Mouse (Mus musculus) lung, embryonic 16.5 days (tissue): ENCODE data around the gene Gm49380. TPM values are rescaled to one million over a fixed set of nuclear protein-coding genes. Genes with fewer than 3 reads are reported as not detected.

Experiments
- ATAC-seq: fragments of 200-750 bp; cut with Nextera tagmentation; 2 replicates; pipeline ENCODE4 v1.8.0; 2017; ENCODE audit warnings: low read depth, mild to moderate bottlenecking, moderate library complexity
- H3K27ac ChIP-seq: fragments of 300-500 bp; sonication (generic); 2 replicates; pipeline ENCODE4 v1.5.1; 2014; ENCODE audit warnings: mild to moderate bottlenecking, control low read depth, low read length
- H3K27me3 ChIP-seq: fragments of 300-500 bp; sonication (generic); 2 replicates; pipeline ENCODE4 v1.6.1; 2014; ENCODE audit warnings: low read depth, low read length, mixed read lengths; ENCODE audit not compliant: control insufficient read depth, insufficient read depth
- H3K36me3 ChIP-seq: fragments of 300-500 bp; sonication (generic); 2 replicates; pipeline ENCODE4 v1.6.1; 2014; ENCODE audit warnings: low read length; ENCODE audit not compliant: control insufficient read depth, insufficient read depth
- H3K4me1 ChIP-seq: fragments of 300-500 bp; sonication (generic); replicated peaks from 2 replicates; pipeline ENCODE4 v1.6.1; 2014; ENCODE audit warnings: low read length, mixed read lengths; ENCODE audit not compliant: control insufficient read depth, insufficient read depth
- H3K4me2 ChIP-seq: fragments of 300-500 bp; sonication (generic); 2 replicates; pipeline ENCODE4 v1.6.1; 2014; ENCODE audit warnings: low read depth, low read length, control low read depth
- H3K4me3 ChIP-seq: fragments of 300-500 bp; sonication (generic); 2 replicates; pipeline ENCODE4 v1.5.1; 2014; ENCODE audit warnings: mild to moderate bottlenecking, low read length, control low read depth
- H3K9ac ChIP-seq: fragments of 300-500 bp; sonication (generic); 2 replicates; pipeline ENCODE4 v1.6.1; 2014; ENCODE audit warnings: low read length, control low read depth
- H3K9me3 ChIP-seq: fragments of 300-500 bp; sonication (generic); 2 replicates; pipeline ENCODE4 v1.6.1; 2016; ENCODE audit warnings: low read length; ENCODE audit not compliant: control insufficient read depth
- whole genome bisulfite sequencing: fragments of 180-500 bp; shearing (Covaris S2); extraction: QIAGEN DNeasy Blood & Tissue Kit; methylation state at CpG from one replicate; pipeline ENCODE4 v1.1.7; 2014; 5-methylcytosine and 5-hydroxymethylcytosine counted together
- polyA plus RNA-seq: library from polyadenylated mRNA; unstranded; fragments of >200 nt; fragmentation: Nextera tagmentation; extraction: Ambion mirVana; gene quantifications from 2 replicates; pipeline ENCODE4 v1.2.1, GENCODE M21; 2015

Gene Gm49380
- polyA plus RNA-seq, 1 experiment from 2014 or later = 0.14 TPM

DNA sequence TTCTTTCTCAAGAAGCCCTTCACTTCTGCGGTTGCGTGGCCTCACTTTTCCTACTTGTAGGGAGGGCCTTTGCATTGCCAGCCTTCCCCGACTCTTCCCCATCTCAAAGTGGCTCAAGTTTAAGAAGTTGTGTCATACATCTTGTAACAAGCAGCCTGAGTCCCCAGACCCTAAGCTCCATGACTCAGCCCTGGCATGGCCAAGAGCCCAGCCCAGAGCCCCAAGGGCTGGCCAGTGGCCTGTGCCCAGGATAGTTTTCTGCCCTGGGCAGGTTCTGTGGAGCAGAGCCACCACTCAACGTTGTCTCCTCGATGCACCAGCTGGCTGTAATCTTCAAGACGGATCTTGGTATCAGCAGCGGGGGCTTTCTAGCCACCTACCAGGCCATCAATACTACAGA lies 8.4 kb downstream of the Gm49380 start:
- Histone ChIP-seq H3K9ac (no peak overlapping the region), H3K9me3 (no peaks in the 10 kb centered on the region), H3K4me2 (no peak overlapping the region), H3K4me1 (peaks cover 30% of the 10 kb centered on the region), H3K27ac (no peak overlapping the region), H3K27me3 (no peaks in the 10 kb centered on the region), H3K4me3 (no peak overlapping the region), H3K36me3 (peaks cover 7% of the 10 kb centered on the region)
- ATAC-seq = no peak
- 85% methylated on average over 7 of the region's 7 CpGs for WGBS

- Histone ChIP-seq H3K9ac (no peak within 1 kb of the TSS), H3K4me2 (no peak within 1 kb of the TSS), H3K27ac (no peak within 1 kb of the TSS), H3K4me3 (no peak within 1 kb of the TSS), H3K4me1 (peaks cover under 1% of the 10 kb centered on the region; the same call in 1 of the 2 replicates), H3K9me3 (no peaks in the 10 kb centered on the region), H3K36me3 (peaks cover 3% of the 10 kb centered on the region), H3K27me3 (no peaks in the 10 kb centered on the region)
- 67% methylated on average over 9 of the region's 9 CpGs for WGBS
- no peak for ATAC-seq
These were observed 11.8 kb downstream of the Gm49380 start, which contains the start of gene Mfrp for GRCm38 (mm10) chr9:44101490-44101889. Gene Mfrp, plus strand, starts transcription at chr9:44101729.

GRCm38 (mm10) chr9:44096536-44096935 lies 16.8 kb downstream of the Gm49380 start:
- H3K27me3 ChIP-seq = no peaks in the 10 kb centered on the region
- H3K4me2 ChIP-seq = no peak overlapping the region
- no peaks in the 10 kb centered on the region for H3K36me3 ChIP-seq
- 38% methylated on average over 9 of the region's 9 CpGs for WGBS
- no peak overlapping the region for H3K27ac ChIP-seq
- H3K9me3 ChIP-seq = no peaks in the 10 kb centered on the region
- no peak overlapping the region for H3K9ac ChIP-seq
- 0 out of 2 replicates have a peak, but pooled peaks have one; percentile 16 for ATAC-seq
- H3K4me1 ChIP-seq = 0 out of 2 replicates have a peak, but pooled peaks cover 3% of the 10 kb centered on the region
- no peak overlapping the region for H3K4me3 ChIP-seq

DNA sequence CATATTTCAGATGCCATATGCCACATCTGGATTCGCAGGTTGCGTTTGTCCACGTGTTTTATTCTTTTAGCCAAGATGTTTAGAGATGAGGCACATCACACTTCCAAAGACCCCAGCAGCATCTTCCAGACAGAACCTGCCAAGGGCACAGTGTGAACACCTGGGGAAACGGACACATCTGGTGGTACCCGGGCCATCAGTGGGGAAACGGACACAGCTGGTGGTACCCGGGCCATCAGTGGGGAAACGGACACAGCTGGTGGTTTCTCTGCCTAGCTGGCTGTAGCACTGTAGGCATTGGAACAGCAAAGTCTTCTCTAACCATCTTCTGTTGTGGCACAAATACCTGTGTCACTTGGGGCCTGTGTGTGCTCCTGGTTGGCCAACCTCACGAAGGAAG lies 17.5 kb downstream of the Gm49380 start:
- Histone ChIP-seq H3K4me3 (no peak overlapping the region), H3K36me3 (no peaks in the 10 kb centered on the region), H3K9ac (no peak overlapping the region), H3K4me2 (no peak overlapping the region), H3K9me3 (no peaks in the 10 kb centered on the region), H3K27ac (no peak overlapping the region), H3K4me1 (0 out of 2 replicates have a peak, but pooled peaks cover 3% of the 10 kb centered on the region), H3K27me3 (no peaks in the 10 kb centered on the region)
- WGBS = 86% methylated on average over 9 of the region's 9 CpGs
- no peak for ATAC-seq

DNA sequence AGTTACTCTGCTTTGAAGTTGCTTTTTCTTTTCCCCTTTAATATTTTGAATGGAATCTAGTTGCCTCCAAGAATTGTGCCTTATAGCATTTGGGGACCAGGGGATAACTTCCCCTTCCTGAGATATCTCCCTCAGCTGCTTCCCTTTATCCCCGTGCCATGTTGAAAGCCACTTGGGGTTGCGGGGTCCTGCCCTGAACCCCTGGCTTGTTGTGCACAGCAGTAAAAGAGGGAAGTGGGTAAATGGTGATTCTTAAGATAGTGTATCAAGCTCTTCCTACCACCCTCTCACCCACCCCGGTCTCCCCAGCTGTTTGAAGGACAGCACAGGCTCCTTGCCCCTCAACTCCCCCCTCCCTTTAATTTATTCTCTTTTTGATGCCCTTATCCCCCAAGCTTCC lies 18.6 kb downstream of the Gm49380 start:
- Histone ChIP-seq H3K9ac (no peak overlapping the region), H3K36me3 (no peaks in the 10 kb centered on the region), H3K4me3 (no peak overlapping the region), H3K4me1 (0 out of 2 replicates have a peak, but pooled peaks cover 3% of the 10 kb centered on the region), H3K27me3 (no peaks in the 10 kb centered on the region), H3K9me3 (no peaks in the 10 kb centered on the region), H3K4me2 (no peak overlapping the region), H3K27ac (no peak overlapping the region)
- no peak for ATAC-seq
- 79% methylated on average over 3 of the region's 3 CpGs for WGBS

- no peak overlapping the region for H3K4me2 ChIP-seq
- H3K4me1 ChIP-seq = peaks cover 7% of the 10 kb centered on the region
- no peak overlapping the region for H3K27ac ChIP-seq
- no peaks in the 10 kb centered on the region for H3K9me3 ChIP-seq
- no peak overlapping the region for H3K9ac ChIP-seq
- WGBS = 38% methylated on average over 24 of the region's 24 CpGs
- H3K36me3 ChIP-seq = no peaks in the 10 kb centered on the region
- peak; percentile 62 for ATAC-seq
- no peak overlapping the region for H3K4me3 ChIP-seq
- H3K27me3 ChIP-seq = no peaks in the 10 kb centered on the region
These were observed 19.4 kb downstream of the Gm49380 start for GRCm38 (mm10) chr9:44093612-44094503.

DNA sequence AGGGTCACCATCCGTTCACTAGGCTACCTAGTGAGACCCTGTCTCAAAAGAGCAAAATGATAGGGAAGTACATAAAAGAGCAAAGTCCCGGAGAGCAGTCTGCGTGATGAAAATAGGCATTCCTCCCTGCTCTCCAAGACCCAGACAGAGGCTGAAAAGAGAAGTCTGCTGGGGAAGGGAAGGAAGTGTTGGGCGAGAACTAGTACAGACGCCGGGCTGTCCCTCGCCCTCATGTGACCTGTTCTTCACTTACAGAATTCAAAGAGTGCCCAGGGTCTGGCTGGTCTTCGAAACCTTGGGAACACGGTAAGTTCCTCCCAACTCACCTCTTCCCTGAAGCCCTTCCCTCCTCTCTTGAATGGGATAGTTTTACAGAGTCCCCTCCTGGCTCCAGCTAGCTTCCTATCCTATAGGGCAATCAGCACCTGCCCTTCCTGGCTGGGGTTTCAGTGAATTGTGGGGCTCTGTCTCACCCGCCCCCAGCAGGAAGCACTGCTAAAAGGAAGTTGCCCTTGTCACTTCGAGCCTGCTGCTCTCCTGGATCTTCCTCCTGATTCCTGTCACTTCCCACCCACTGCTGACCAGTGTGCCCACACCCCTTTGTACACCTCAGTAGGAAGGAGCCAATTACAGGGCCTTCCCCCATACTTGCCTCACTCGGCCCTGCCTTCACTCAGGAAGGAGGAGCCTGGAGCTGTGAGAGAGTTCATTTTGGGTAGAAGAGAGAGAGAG lies 24.3 kb downstream of the Gm49380 start:
- no peak for ATAC-seq
- H3K27ac ChIP-seq = no peak overlapping the region
- H3K4me3 ChIP-seq = no peak overlapping the region
- 50% methylated on average over 12 of the region's 12 CpGs for WGBS
- no peaks in the 10 kb centered on the region for H3K36me3 ChIP-seq
- peaks cover 10% of the 10 kb centered on the region for H3K27me3 ChIP-seq
- H3K9me3 ChIP-seq = no peaks in the 10 kb centered on the region
- H3K4me2 ChIP-seq = no peak overlapping the region
- peaks cover 26% of the 10 kb centered on the region for H3K4me1 ChIP-seq
- no peak overlapping the region for H3K9ac ChIP-seq

DNA sequence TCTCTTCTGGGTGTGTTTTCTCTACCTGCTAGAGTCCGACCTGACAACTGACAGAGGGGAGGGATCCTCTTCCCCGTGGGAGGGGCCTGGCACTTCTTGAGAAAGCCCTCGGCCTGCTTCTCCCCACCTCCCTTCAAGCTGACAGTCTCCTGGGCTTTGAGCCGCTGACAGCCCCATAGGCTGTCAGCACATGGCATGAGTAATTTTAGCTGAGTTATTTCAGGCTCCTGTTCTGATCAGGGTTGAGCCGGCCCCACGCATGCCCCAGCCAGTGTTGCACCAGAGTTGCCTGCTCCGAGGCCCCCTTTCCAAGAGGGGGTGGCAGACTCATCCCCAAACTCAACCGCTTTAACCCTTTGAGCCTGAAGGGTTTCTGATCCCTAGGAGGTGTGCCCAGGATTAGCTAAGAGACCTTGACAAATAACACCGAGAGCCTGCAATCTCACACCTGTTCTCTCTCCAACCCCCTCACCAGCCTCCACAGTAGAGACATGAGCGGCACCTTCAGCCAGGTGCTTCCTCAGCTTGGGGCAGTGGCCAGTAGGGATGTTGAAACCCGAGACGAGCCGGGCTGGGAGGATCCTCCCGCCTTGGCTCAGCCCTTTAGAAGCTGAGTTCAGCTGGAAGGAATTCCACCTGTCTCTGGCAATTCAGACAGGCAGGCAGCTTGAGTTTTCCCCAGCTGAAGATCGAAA lies 25.4 kb downstream of the Gm49380 start:
- Histone ChIP-seq H3K27ac (no peak overlapping the region), H3K4me1 (peaks cover 32% of the 10 kb centered on the region), H3K36me3 (no peaks in the 10 kb centered on the region), H3K9me3 (no peaks in the 10 kb centered on the region), H3K27me3 (peaks cover 16% of the 10 kb centered on the region), H3K4me3 (no peak overlapping the region), H3K9ac (no peak overlapping the region), H3K4me2 (no peak overlapping the region)
- no peak for ATAC-seq
- 8% methylated on average over 15 of the region's 15 CpGs for WGBS

GRCm38 (mm10) chr9:44086960-44087359 lies 26.3 kb downstream of the Gm49380 start:
- 40% methylated on average over 10 of the region's 10 CpGs for WGBS
- no peak overlapping the region for H3K9ac ChIP-seq
- H3K36me3 ChIP-seq = no peaks in the 10 kb centered on the region
- no peak overlapping the region for H3K4me2 ChIP-seq
- no peak overlapping the region for H3K27ac ChIP-seq
- H3K4me1 ChIP-seq = peaks cover 32% of the 10 kb centered on the region
- ATAC-seq = no peak
- H3K9me3 ChIP-seq = no peaks in the 10 kb centered on the region
- H3K27me3 ChIP-seq = peaks cover 18% of the 10 kb centered on the region
- no peak overlapping the region for H3K4me3 ChIP-seq
